Mouse (Mus musculus) spleen, adult 12 weeks (tissue): ENCODE results near the gene Gm10490.
"Not testable (repeated sequence)": the region's sequence is repeated elsewhere in the genome, so short reads cannot be mapped to it uniquely, and the experiment has no call there.

Experiments
- DNase-seq: peaks from one replicate; pipeline ENCODE4 v3.0.0; 2022; ENCODE audit warnings: low spot score

Gene Gm10490

DNA sequence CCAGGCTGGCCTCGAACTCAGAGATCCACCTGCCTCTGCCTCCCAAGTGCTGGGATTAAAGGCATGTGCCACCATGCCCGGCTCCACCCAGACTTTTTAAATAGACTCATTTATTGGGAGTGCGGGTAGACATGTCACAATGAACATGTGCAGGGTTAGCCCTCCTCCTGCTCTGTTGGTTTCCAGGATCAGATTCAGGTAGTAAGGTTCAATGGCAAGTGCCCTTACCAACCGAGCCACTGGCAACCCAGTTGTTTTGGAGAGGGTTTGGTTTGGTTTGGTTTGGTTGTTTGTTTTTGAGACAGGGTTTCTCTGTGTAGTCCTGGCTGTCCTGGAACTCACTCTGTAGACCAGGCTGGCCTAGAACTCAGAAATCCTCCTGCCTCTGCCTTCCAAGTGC, at the start of gene Gm10490:
TSS of gene Gm10490 (plus strand) at position 301 of the 400 bp plus-strand sequence.
- DNase-seq = not testable (repeated sequence)

DNA sequence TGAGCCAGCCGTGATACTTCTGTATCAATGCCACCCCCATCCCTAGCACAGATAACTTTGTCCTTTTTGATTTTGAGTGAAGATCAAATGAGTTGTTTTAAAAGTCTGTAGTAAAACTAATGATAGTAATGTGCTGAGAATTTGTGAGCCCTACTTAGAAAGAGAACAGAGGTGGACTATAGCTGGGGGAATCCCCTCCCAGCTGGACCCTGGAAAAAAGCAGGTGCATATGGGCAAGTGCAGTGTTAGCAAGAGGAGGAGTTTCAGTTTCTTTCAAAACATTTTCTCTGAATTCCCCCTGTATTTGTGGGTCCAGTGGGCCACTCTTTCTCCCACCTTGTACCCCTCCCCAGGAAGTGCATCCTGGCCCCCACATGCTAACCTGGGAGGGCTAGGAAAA, 46.2 kb upstream of the Gm10490 start:
- DNase-seq = no peak

DNA sequence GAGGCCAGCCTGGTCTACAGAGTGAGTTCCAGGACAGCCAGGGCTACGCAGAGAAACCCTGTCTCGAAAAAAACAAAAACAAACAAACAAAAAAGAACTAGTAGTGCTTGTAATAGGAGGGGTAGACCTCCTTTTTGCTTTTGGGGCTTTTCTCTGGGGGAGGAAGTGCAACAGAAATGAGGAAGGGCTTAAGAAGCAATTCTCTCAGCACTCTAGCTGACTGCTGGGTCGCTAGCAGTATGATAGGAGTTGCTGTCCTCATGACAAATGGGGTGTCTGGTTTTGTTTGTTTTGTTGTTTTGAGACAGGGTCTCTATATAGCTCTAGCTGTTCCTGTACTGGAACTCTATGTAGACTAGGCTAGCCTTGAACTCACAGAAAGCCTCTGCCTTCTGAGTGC, 44.8 kb upstream of the Gm10490 start:
- DNase-seq = no peak

DNA sequence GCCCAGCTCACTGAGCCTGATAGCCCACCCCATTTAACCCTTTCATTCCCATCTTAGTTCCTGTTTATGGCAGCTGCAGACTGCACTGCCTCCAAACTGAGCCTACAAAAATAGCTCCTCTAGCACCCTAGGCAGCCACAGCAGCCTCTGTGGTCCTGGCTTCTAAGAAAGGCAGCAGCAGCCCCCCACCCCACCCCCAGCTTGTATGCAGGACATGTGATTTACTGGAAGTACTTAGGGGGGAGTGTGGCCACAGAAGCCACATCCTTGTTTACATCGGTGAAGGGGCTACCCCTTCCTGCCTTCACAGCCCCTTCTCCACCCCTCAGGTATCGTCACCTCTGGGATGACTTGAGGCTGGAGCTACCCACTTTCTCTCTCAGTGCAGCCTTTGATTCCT, 44.0 kb upstream of the Gm10490 start:
- DNase-seq = no peak

DNA sequence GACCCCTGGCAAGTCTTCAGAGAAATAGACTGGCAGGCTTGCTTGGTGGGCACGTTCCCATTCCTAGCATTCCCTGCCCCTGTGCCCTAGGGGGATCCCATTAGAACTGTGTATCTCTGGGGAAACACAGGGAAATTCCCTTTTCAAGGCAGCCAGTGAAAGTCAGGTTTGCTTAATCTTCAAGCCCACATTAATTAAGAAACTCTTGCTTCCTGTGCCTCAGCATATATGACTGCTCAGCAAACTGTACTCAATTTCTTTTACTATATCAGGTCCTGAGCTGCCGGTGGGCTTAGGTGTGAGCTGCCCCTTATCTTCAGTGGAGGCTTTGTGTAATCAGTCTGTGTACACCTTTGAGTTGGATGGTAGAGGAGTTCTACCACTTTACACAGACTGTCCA, 43.6 kb upstream of the Gm10490 start:
- no peak for DNase-seq

DNA sequence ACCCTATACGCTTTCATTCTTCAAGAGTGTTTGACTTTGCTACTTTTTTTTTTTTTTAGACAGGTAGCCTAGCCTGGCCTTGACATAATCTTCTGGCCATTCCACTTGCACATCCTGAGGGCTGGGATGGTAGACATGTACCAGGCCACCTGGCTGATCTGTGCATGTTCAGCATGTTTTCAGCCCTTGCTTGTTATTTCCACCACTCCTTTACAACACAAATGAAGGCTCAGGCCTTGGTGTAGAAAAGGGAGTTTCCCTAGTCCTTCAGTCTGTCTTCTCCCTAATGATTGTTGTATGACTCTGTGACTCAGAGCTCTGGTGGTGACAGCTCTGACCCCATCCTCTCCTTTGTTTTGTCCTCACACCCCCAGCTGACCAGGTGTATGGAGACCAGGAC, 42.2 kb upstream of the Gm10490 start:
- no peak for DNase-seq

DNA sequence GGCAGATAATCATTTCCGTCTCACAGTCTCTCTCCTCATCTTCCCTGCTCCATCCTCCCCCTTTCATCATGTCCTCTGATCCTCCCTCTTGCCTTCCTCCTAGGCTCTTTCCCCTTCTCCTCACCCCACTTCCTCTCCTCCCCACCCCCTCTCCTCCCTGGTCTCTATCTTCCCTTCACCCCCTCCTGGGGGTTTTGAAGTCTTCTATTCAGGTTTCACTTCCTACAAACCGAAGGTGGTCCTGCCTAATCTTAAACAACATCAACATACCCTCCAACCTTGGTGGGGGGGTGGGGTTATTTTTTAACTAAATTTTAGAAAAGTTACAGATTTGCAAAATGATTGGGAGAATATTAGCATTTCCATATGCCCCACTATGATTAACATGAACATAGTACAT, 40.8 kb upstream of the Gm10490 start:
- no peak for DNase-seq

DNA sequence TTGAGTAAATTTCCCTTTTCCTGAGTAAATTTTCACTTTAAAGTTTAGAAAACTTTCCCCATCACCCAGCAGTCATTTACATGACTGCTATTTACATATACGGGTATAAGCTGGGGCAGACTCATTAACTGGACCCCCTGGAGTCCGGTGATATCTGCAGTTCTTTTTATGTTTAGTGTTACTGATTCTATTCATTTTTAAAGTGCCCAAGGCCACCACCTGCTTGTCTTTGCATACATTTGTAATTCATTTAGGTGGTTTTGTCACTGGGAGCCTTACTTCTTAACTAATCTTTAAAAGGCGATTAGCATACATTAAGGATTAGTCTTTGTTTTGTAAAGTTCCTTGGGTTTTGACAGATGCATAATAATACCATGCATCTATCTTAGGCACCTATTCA, 39.5 kb upstream of the Gm10490 start:
- no peak for DNase-seq

DNA sequence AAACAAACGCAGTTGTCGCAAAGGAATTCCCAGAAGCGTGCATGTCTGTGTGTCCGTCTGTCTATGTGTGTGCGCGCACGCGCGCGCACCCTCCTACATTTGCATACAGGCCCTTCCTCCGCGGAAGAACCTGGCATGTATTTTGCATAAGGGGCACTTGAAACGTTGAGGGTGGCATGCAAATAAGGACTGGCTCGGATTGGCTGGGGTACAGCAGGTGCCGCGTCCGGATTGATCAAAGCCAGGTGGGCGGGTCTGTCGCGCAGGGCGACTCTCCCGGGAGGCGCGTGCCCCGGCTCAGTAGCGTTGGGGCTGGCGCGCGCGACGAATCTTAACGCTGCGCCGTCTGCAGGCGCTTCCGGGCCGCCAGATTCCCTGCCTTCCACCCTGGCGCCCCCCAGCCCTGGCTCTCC, 31.3 kb upstream of the Gm10490 start, which contains the start of gene Pim2:
TSS of gene Pim2 (plus strand) at position 256 of the 413 bp plus-strand sequence.
- peak; percentile 70 for DNase-seq

DNA sequence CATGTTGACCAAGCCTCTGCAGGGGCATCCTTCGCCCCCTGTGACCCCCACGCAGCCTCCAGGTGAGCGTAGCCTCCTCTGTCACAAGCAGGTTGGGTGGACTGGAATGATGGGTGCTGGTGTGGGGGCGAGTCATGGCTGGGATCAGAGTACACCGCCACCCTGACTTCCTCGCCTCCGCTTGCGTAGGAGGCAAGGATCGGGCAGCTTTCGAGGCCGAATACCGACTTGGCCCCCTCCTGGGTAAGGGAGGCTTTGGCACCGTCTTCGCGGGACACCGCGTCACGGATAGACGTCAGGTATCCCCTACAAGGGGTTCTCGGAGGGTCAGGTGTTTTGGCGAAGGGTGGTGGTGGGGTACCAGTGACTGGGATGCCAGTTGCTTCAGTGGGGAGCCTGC, 30.8 kb upstream of the Gm10490 start:
- no peak for DNase-seq

DNA sequence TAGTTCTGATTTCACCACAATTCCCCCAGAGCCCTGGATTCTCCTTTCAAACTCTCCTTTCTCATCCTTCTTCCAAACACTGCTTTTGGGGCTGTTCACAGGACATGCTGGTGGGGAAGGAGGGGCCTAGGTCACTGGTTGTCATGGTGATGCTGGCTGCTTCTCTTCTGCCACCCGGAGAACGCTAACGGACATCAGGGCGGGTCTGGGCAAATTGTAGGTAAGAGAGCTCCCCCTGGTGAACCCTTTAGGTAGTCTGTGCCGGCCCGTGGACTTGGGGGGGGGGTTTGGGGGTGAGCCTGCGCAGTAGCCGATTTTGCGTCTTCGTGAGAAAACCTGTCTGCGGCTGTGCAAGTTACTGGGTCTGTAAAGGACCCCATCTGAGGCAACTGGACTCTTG, 29.5 kb upstream of the Gm10490 start:
- peak; percentile 31 for DNase-seq

DNA sequence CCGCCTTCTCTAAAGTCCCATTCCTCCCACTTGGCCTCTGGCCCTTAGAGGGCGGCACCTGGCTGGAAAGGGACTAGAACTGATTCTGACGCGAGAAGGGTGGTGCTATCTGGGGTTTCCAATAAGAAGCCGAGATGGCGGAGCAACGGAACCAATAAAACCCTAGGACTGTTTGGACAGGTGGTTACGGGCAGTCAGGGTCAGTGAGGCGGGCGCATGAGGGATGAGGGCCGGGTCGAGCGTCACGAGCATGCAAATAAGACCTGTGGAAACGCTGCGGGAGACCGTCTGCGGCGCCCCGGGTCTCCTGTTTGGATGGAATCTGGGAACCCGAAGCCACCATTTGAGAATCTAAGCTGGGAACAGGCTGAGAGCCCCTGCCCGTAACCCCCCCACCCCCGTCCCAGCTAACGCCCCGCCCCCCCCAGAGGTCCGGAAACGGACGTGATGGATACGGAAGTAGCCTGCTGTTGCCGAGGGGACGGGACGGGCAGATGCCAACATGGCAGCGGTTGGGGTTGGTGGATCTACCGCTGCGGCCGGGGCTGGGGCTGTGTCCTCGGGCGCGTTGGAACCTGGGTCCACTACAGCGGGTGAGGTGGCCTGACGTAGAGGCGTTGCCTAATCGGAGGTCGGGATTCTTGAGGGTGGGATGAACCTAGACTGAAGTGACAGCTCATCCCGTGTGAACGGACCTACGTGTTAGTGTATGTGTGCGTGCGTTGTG, 25.3 kb upstream of the Gm10490 start, which contains the start of gene Slc35a2:
TSS of gene Slc35a2 (plus strand) at position 188 of the 727 bp plus-strand sequence.
- peak; percentile 59 for DNase-seq

DNA sequence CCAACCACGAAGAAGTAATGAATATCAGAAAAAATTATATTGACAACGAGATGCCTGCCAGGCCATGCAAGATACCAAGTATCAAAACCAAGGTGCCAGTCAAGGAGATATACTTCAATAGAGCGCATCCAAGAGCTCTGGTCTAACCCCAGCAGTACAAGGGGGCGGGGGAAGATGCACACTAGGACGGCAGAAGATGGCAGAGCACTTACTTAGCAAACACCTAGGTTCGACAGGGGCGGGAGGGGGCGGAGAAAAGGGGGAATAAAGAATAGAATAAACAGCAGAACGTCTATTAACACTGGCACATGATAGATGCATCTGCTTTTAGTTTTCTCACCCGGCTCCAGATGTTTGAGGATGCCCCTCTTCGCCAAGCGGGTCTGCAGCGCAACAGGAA, 11.1 kb upstream of the Gm10490 start:
- DNase-seq = no peak

DNA sequence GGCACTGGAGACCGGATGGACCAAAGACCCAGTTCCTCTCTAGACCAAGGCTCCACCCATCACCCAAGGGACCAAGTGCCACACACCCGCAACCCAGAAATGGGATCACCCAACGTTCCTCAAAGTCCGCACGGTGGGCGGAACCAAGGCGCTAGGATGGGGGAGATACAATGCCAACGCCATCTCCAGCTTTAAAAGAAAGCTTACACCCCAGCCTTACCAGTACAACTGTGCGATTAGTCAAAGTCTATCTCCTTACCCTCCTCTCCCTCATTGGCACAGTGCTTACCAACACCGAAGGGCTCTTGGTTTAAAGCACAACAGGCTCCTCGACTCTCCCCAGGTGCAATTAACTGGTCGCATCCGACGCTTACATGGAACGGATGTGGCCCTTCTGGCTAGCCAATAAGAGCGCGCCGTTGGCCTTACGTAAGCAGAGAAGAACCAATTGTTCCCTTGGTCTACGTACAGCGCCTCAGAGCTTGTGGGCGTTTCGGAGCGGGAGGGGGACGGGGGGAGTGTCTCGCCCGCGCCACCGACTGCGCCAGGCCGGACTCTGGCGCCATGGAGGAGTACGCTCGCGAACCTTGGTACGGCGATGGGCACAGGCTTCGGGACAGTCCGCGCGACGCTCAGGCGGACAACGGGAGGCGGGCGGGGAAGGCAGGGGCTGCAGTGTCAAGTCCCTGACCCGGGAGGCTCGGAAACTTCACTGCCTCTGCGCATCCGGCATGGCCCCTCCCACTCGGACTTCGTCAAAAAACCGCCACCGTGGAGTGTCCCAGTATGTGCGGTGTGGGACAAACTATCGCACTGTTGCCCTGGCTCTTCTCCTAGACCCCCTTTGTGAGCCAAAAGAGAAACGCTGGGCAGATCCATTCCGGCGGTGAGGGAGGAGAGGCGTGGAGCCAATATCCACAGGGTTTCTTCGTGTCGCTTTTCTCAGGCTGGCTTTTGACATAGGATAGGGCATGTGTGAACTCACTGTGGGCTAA, 10.2 kb upstream of the Gm10490 start, which contains the start of the genes Pqbp1 and Timm17b:
TSS of gene Pqbp1 (minus strand) at position 390 of the 995 bp plus-strand sequence.
TSS of gene Timm17b (plus strand) at position 478 of the 995 bp plus-strand sequence.
- peak; percentile 80 for DNase-seq

DNA sequence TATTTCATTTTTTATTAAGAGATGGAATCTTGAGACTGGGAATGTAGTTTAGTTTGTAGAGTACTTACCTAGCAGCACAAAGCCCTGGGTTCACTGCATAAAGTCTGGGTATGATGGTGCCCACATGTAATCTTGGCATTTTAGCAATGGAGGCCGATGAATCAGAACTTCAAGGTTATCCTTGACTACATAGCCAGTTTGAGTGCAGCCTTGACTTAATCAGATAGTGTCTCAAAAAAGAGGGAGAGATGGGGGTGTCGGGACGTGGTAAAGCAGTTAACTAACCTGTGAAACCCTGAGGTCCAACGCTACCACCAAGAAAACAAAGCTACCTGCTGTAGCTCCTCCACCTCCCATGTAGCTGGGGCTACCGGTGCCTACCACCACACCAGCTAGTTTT, 4.9 kb upstream of the Gm10490 start:
- DNase-seq = no peak

DNA sequence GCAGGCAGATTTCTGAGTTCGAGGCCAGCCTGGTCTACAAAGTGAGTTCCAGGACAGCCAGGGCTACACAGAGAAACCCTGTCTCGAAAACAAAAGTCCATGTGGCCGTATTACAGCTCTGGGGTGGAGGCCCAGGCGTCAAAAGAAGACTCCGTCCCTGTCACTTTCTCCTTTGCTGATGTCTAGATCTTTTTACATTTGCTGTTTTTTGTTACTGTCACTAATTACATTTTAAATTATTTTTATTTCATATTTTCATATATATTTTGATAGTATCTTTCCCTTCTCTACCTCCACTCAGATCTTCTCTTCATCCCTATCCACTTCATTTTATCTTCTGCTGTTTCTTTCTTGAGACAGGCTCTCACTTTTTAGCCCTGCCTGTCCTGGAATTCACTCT, 1.6 kb upstream of the Gm10490 start, which contains the start of gene Gm10491:
TSS of gene Gm10491 (minus strand) at position 101 of the 400 bp plus-strand sequence.
- DNase-seq = no peak

DNA sequence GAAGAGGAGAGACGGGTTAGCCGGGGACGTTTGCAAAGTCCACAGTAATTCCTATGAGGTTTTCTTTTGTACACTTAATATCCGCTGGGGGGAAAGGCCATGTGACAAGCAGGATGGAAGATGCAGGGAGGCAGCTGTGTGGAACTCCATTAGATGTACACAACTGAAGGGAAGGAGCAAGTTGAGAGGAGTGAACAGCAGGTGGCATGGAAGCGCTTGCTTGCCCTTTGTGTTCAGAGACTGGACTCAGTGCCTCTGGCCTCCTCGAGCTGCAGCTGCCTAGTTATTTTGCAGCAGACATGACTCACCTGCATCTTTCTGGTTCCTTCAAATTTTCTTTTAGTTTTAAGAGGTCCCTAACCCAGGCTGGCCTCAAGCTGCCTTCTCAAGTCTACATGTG, 1.1 kb downstream of the Gm10490 start:
- no peak for DNase-seq

DNA sequence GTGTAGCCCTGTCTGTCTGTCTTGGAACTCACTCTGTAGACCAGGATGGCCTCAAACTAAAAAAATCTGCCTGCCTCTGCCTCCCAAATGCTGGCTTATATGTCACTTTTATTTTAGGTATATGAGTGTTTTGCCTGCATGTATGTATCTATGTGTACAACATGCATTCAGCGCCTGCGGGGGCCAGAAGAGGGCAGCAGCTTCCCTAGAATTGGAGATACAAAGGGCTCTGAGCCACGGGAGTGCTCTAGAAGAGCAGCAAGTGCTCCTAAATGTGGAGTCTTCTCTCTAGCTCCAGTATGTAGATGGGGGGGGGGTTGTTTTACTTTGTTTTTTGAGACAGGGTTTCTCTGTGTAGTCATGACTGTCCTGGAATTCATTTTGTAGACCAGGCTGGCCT, 6.3 kb downstream of the Gm10490 start:
- not testable (repeated sequence) for DNase-seq

DNA sequence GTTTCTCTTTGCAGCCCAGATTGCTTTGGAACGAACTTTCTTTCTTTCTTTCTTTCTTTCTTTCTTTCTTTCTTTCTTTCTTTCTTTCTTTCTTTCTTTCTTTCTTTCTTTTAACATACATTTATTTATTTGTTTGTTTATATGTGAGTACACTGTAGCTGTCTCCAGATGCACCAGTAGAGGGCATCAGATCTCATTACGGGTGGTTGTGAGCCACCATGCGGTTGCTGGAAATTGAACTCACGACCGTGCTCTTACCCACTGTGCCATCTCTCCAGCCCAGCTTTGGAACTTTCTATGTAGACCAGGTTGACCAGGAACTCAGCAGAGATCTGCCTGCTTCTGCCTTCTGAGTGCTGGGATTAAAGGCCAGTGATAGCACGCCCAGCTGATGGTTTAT, 8.6 kb downstream of the Gm10490 start:
- not testable (repeated sequence) for DNase-seq

DNA sequence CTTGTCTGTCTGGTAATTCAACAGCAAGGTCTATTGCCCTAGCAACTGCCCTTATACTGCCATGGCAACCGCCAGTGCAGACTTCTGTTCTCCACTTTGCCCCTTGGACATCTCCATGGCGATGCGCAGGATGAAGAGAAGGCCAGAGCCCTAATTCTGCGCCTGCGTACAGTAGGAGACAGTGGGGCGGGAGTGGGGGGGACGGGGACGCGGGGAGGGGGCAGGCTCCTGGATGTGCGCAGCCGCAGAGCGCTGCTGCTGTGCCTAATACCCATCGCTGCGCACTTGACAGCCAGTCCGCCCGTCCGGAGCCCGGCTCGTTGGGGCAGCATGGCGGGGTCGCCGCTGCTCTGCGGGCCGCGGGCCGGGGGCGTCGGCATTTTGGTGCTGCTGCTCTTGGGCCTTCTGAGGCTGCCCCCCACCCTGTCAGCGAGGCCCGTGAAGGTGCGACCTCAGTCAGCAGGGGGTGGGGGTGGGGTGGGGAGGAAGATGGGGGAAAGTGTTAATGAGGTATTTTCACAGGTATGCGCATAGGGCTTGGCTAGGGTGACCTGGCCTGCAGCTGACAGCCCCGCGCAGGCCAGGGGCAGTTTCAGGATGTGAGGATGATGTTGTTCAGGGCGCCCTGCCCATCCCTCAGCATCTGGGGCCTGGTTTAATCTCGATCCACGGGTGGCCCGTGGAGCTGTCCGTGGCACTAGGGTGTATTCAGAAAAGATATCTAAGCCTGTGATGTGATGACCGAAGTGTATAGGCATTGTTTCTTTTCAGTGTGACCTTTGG, 10.4 kb downstream of the Gm10490 start, which contains the start of gene Pcsk1n:
TSS of gene Pcsk1n (plus strand) at position 222 of the 783 bp plus-strand sequence.
- DNase-seq = no peak

DNA sequence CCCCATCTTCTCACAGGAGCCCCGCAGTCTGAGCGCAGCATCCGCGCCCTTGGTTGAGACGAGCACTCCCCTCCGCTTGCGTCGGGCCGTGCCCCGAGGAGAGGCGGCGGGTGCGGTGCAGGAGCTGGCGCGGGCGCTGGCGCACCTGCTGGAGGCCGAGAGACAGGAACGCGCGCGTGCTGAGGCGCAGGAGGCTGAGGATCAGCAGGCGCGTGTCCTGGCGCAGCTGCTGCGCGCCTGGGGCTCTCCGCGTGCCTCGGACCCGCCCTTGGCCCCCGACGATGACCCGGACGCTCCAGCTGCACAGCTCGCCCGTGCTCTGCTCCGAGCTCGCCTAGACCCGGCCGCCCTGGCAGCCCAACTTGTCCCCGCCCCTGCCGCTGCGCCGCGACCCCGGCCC, 12.7 kb downstream of the Gm10490 start:
- DNase-seq = no peak

DNA sequence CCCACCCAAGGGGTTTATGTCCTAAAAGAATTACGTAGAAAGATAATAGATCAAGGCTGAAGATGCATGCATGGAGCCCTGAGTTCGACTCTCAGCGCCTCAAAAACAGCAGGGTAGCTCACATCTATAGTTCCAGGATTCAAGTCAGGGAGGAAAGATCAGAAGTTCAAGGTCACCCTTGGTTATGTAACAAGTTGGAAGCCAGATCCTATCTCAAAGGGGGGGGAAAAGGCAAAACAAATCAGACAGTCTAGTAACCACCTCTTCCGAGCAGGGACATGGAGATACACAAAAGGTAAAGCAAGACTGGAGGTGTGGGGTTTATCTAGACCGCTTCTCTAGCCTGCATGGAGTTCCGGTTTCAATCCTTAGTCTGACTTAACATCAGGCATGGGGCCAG, 16.9 kb downstream of the Gm10490 start:
- DNase-seq = no peak
